In genomic region chr14:28864925-28865324, GRCm38 (mm10) we compare ENCODE assay signal across 16 mouse cellular contexts.
DNase-seq lines count a peak whose midpoint lies in the region; ATAC-seq lines count a peak whose summit lies in the region.
"Had no signal": no experiment of that assay in that cellular context is flagged by ENCODE, and none has a peak within 500 bp of the region (broad histone marks: within the 10 kb centered on the region; RNA-seq: fewer than 3 reads in every experiment).

No protein-coding gene starts in this region.

- H3K9ac ChIP-seq in forebrain, embryonic 14.5 days (ENCODE audit: low read length): no peak overlapping the region
- H3K9ac ChIP-seq in hindbrain, embryonic 14.5 days: no peak overlapping the region
- H3K9ac ChIP-seq in midbrain, embryonic 16.5 days (ENCODE audit: low read depth, low read length): no peak overlapping the region
- H3K9ac ChIP-seq: kidney, embryonic 15.5 days; limb, embryonic 12.5 days; liver, postnatal 0 days had no signal

- H3K27ac ChIP-seq in forebrain, embryonic 14.5 days (ENCODE audit: low read depth, low read length): no peak overlapping the region
- H3K27ac ChIP-seq in hindbrain, embryonic 14.5 days: no peak overlapping the region
- 0 out of 2 replicates have a peak overlapping the region, but pooled peaks have one; percentile 10 for H3K27ac ChIP-seq in midbrain, embryonic 16.5 days (ENCODE audit: low read length)
- H3K27ac ChIP-seq: heart, embryonic 10.5 days; kidney, embryonic 15.5 days had no signal

- ATAC-seq in forebrain, embryonic 14.5 days: no peak
- ATAC-seq in hindbrain, embryonic 14.5 days (ENCODE audit: low FRiP score): peak; percentile 64
- peak; percentile 51; the same call in 1 of the 2 replicates for ATAC-seq in midbrain, embryonic 16.5 days
- ATAC-seq: liver, postnatal 0 days had no signal

- 31% methylated on average over 4 of the region's 4 CpGs for WGBS in forebrain, embryonic 14.5 days
- WGBS in hindbrain, embryonic 14.5 days: 29% methylated on average over 4 of the region's 4 CpGs
- 15% methylated on average over 4 of the region's 4 CpGs for WGBS in midbrain, embryonic 16.5 days

- H3K4me3 ChIP-seq in forebrain, embryonic 14.5 days (ENCODE audit: low read depth, low read length): no peak overlapping the region
- no peak overlapping the region for H3K4me3 ChIP-seq in hindbrain, embryonic 14.5 days (replicated peaks; ENCODE audit: low read length)
- H3K4me3 ChIP-seq in midbrain, embryonic 16.5 days (ENCODE audit: low read depth, low read length): no peak overlapping the region
- H3K4me3 ChIP-seq: heart, embryonic 10.5 days; kidney, embryonic 15.5 days; limb, embryonic 12.5 days had no signal

- H3K4me1 ChIP-seq in forebrain, embryonic 14.5 days (ENCODE audit: control insufficient read depth, insufficient read depth, low read length): no peaks in the 10 kb centered on the region
- H3K4me1 ChIP-seq in hindbrain, embryonic 14.5 days (replicated peaks; ENCODE audit: control insufficient read depth, insufficient read depth, low read length): 0 out of 2 replicates have a peak, but pooled peaks cover 3% of the 10 kb centered on the region
- no peaks in the 10 kb centered on the region for H3K4me1 ChIP-seq in midbrain, embryonic 16.5 days (ENCODE audit: control insufficient read depth, insufficient read depth, low read length)
- H3K4me1 ChIP-seq: heart, embryonic 10.5 days; kidney, embryonic 15.5 days had no signal

- no peak overlapping the region for H3K4me2 ChIP-seq in forebrain, embryonic 14.5 days (ENCODE audit: low read length)
- H3K4me2 ChIP-seq in hindbrain, embryonic 14.5 days (replicated peaks): no peak overlapping the region
- H3K4me2 ChIP-seq in midbrain, embryonic 16.5 days (ENCODE audit: low read length): no peak overlapping the region
- H3K4me2 ChIP-seq: kidney, embryonic 15.5 days; limb, embryonic 12.5 days had no signal

- intact Hi-C loops in left cerebral cortex, postnatal 25 days (cut with DNase I): no loop called here

- H3K27me3 ChIP-seq in forebrain, embryonic 14.5 days (replicated peaks; ENCODE audit: control insufficient read depth, insufficient read depth, low read length): no peaks in the 10 kb centered on the region
- H3K27me3 ChIP-seq in hindbrain, embryonic 14.5 days (ENCODE audit: control insufficient read depth, insufficient read depth, low read length): no peaks in the 10 kb centered on the region
- no peaks in the 10 kb centered on the region for H3K27me3 ChIP-seq in midbrain, embryonic 16.5 days (ENCODE audit: control insufficient read depth, insufficient read depth, low read depth, low read length)
- H3K27me3 ChIP-seq: kidney, embryonic 15.5 days; limb, embryonic 12.5 days had no signal

- peak; percentile 4 for DNase-seq in layer of hippocampus, adult 11-12 months (ENCODE audit: low spot score)
- DNase-seq in layer of hippocampus, adult 9-10 months (ENCODE audit: low spot score): no peak
- DNase-seq in forebrain, embryonic 14.5 days (ENCODE audit: low spot score): peak; percentile 51
- peak; percentile 43 for DNase-seq in hindbrain, embryonic 14.5 days (ENCODE audit: low spot score)
- no peak for DNase-seq in spleen, postnatal 10 days (ENCODE audit: low spot score in 2 of 2)
- DNase-seq in left cerebral cortex, postnatal 25 days (ENCODE audit: low spot score in 2 of 2): no peak
- DNase-seq: cerebellum, adult 8-10 months; gastrocnemius, postnatal 10 days; heart, postnatal 36 days; liver, postnatal 0 days; lung, postnatal 36 days; thymus, postnatal 36 days had no signal

- no peaks in the 10 kb centered on the region for H3K9me3 ChIP-seq in forebrain, embryonic 14.5 days (replicated peaks; ENCODE audit: control insufficient read depth, low read length)
- H3K9me3 ChIP-seq in hindbrain, embryonic 14.5 days (ENCODE audit: control insufficient read depth, low read length): no peaks in the 10 kb centered on the region
- 0 out of 2 replicates have a peak, but pooled peaks cover 5% of the 10 kb centered on the region for H3K9me3 ChIP-seq in midbrain, embryonic 16.5 days (replicated peaks; ENCODE audit: control insufficient read depth, low read length, poor library complexity, severe bottlenecking)
- H3K9me3 ChIP-seq: heart, embryonic 10.5 days; kidney, embryonic 15.5 days had no signal

- H3K36me3 ChIP-seq in forebrain, embryonic 14.5 days (ENCODE audit: control insufficient read depth, insufficient read depth, low read length): no peaks in the 10 kb centered on the region
- no peaks in the 10 kb centered on the region for H3K36me3 ChIP-seq in hindbrain, embryonic 14.5 days (replicated peaks; ENCODE audit: control insufficient read depth, insufficient read depth)
- no peaks in the 10 kb centered on the region for H3K36me3 ChIP-seq in midbrain, embryonic 16.5 days (ENCODE audit: control insufficient read depth, insufficient read depth, low read length)
- H3K36me3 ChIP-seq: heart, embryonic 10.5 days; kidney, embryonic 15.5 days; limb, embryonic 12.5 days had no signal

Comparison
In these comparisons a context has a peak if more than half of its experiments do, and no peak if none do; other contexts are left out.
1. DNase-seq: peak in layer of hippocampus, adult 11-12 months (single experiment), forebrain, embryonic 14.5 days (single experiment) and hindbrain, embryonic 14.5 days (single experiment); none in layer of hippocampus, adult 9-10 months (single experiment), spleen, postnatal 10 days (0 of 2) and left cerebral cortex, postnatal 25 days (0 of 2).